Mouse (Mus musculus) adrenal gland, adult 2 months (tissue): ENCODE data around the gene Klhl13. TPM values are rescaled to one million over a fixed set of nuclear protein-coding genes. Genes with fewer than 3 reads are reported as not detected.

Experiments
- DNase-seq: peaks from one replicate; pipeline ENCODE4 v3.0.0; 2021
- long read RNA-seq: library from polyadenylated mRNA; stranded (forward); transcript quantifications from one replicate; pipeline ENCODE4 v2.0.0, GENCODE M21; 2021
- polyA plus RNA-seq: library from polyadenylated mRNA; depleted of rRNA; stranded (reverse); fragments of >200 nt; gene quantifications from 2 replicates; pipeline ENCODE4 v1.2.3, GENCODE M21; 2012; rRNA removed
- total RNA-seq, 2 experiments: library from RNA; stranded (reverse); gene quantifications; 2 replicates each; pipeline ENCODE4 v1.2.3; 2021

Klhl13 gene
- total RNA-seq (10 to 100 TPM; 22.2 to 27.7 TPM), polyA plus RNA-seq (2.1 and 2.5 TPM in 2 replicates)
- long read RNA-seq, partial matches to known transcripts = 0 of 6 reads
- long read RNA-seq, other reads (novel, unspliced or antisense) = 2 of 6 reads

GRCm38 (mm10) chrX:23364514-23365381, at the start of gene Klhl13:
TSS of gene Klhl13 (minus strand) at chrX:23365082.
- DNase-seq = peak; percentile 77

GRCm38 (mm10) chrX:23409296-23410149, 44.6 kb upstream of the Klhl13 start:
- DNase-seq = no peak

- DNase-seq = no peak
These were observed 23.8 kb upstream of the Klhl13 start for GRCm38 (mm10) chrX:23388716-23389115.

GRCm38 (mm10) chrX:23363441-23363840, 1.4 kb downstream of the Klhl13 start:
- no peak for DNase-seq

GRCm38 (mm10) chrX:23360446-23360845, 4.4 kb downstream of the Klhl13 start:
- no peak for DNase-seq

GRCm38 (mm10) chrX:23350083-23350482, 14.8 kb downstream of the Klhl13 start:
- DNase-seq = no peak

GRCm38 (mm10) chrX:23328116-23328515, 36.8 kb downstream of the Klhl13 start:
- DNase-seq = no peak

- DNase-seq = no peak
These were observed 46.0 kb downstream of the Klhl13 start for GRCm38 (mm10) chrX:23318857-23319256.

- DNase-seq = peak; percentile 38
These were observed 68.8 kb downstream of the Klhl13 start for GRCm38 (mm10) chrX:23295952-23296598.

GRCm38 (mm10) chrX:23285442-23285817, 79.5 kb downstream of the Klhl13 start:
- DNase-seq = no peak

- no peak for DNase-seq
These were observed 80.1 kb downstream of the Klhl13 start for GRCm38 (mm10) chrX:23284530-23285441.

GRCm38 (mm10) chrX:23267601-23268000, 97.3 kb downstream of the Klhl13 start:
- no peak for DNase-seq

GRCm38 (mm10) chrX:23248752-23249151, 116.1 kb downstream of the Klhl13 start:
- no peak for DNase-seq
